Mouse (Mus musculus) ES-Bruce4 (cell line): ENCODE results near the gene Trib2.

Source experiments
- CTCF ChIP-seq: IDR thresholded peaks from one replicate; pipeline ENCODE4 v1.8.1; 2011; ENCODE audit warnings: low read depth, low read length
- POLR2A ChIP-seq: IDR thresholded peaks from one replicate; pipeline ENCODE4 v1.8.1; 2011; ENCODE audit warnings: low read length; ENCODE audit not compliant: insufficient read depth

DNA sequence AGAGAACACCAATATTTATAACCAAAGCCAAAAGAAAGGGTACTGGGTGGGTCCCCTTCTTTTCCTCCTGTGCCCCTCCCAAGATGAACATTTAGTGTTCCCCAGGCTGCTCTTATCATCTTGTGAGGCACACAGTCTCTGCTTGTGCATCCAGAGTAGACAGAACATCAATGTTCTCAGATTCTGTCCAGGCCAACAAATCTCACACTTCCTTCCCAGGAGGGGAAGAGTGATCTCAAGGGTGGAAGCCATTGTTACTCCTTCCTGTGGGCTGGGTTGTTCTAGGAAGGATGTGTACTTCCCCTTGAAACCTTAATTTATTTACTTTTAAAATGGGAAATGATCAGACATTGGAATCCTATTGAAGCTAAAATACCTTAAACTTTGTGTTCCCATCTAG lies 39.7 kb downstream of the Trib2 start:
- TF ChIP-seq POLR2A: no peak
- no peak for TF ChIP-seq CTCF
